ENCODE assay signal across 27 mouse cellular contexts in the genomic region with DNA sequence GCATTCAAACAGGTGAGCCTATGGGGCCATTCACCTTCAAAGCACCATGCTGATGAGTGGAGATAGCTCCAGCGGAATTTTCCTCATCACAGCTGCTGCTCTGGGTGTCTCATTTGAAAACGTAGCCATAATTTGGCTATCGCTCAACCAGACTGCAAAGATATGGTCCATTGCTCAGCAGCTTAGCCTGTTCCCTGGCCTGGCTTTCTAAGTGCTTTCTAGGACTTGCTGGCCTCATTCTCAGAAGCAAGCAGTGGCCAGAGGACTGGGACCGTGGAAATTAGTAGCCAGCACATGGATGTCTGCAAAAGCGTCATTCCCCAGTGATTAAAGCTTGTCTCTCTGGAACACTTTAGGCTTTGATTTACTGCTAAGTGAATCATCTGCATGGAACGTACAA. TPM values are rescaled to one million over a fixed set of nuclear protein-coding genes. Genes with fewer than 3 reads are reported as not detected.
DNase-seq lines count a peak whose midpoint lies in the region; ATAC-seq and TF ChIP-seq lines count a peak whose summit lies in the region.
"Had no signal": no experiment of that assay in that cellular context is flagged by ENCODE, and none has a peak within 500 bp of the region (broad histone marks: within the 10 kb centered on the region; RNA-seq: fewer than 3 reads in every experiment).

No protein-coding gene starts in this region.

- H3K9ac ChIP-seq in kidney, embryonic 16.5 days (replicated peaks; ENCODE audit: low read length), result no peak overlapping the region
- H3K9ac ChIP-seq: embryonic facial prominence, embryonic 15.5 days; forebrain, embryonic 12.5 days; forebrain, postnatal 0 days; heart, embryonic 15.5 days; hindbrain, embryonic 13.5 days; limb, embryonic 12.5 days; liver, embryonic 15.5 days; lung, embryonic 14.5 days had no signal

- CTCF ChIA-PET in Patski (lab: Charles Lee), result interaction anchor here (1.3 to 1.4 kb wide), 2 partner anchors 20 to 37 kb away, joined by 3 read pairs; no protein-coding TSS in a partner anchor

- no peak overlapping the region for H3K27ac ChIP-seq in kidney, embryonic 16.5 days (ENCODE audit: low read length)
- H3K27ac ChIP-seq: embryonic facial prominence, embryonic 10.5 days; embryonic facial prominence, embryonic 15.5 days; forebrain, embryonic 12.5 days; heart, embryonic 15.5 days; hindbrain, embryonic 13.5 days; layer of hippocampus, adult 2 months; left cerebral cortex, adult 2 months; limb, embryonic 12.5 days; liver, embryonic 15.5 days had no signal

- TF ChIP-seq CTCF in Patski (IDR thresholded peaks at IDR 0.05), result no peak

- DNase-seq in heart, adult 11 months, result peak; percentile 87
- DNase-seq in heart, postnatal 4 days, result no peak
- peak; percentile 23 to 57 for DNase-seq in kidney, adult 8-10 months
- DNase-seq in Patski (ENCODE audit: low read depth, low spot score), result peak; percentile 86
- DNase-seq in frontal cortex, postnatal 10 days (ENCODE audit: low spot score in 2 of 2), result no peak
- no peak for DNase-seq in frontal cortex, postnatal 36 days (ENCODE audit: low spot score in 2 of 2)
- DNase-seq: adrenal gland, postnatal 25 days; cerebellum, adult 18-20 months; cerebellum, postnatal 25 days; forebrain, postnatal 0 days; heart, postnatal 36 days; lung, embryonic 14.5 days; lung, postnatal 14 days; midbrain, embryonic 14.5 days; thymus, postnatal 4 days had no signal

- in situ Hi-C loops in Patski (cut with MboI; ENCODE audit: low pct_unique_long_range_greater_than_20kb), result no loop called here

- 66% methylated on average over 6 of the region's 6 CpGs for WGBS in kidney, embryonic 16.5 days

- no peak overlapping the region for H3K4me2 ChIP-seq in kidney, embryonic 16.5 days (replicated peaks; ENCODE audit: low read depth, low read length)
- H3K4me2 ChIP-seq: embryonic facial prominence, embryonic 15.5 days; forebrain, embryonic 12.5 days; heart, embryonic 15.5 days; hindbrain, embryonic 13.5 days; limb, embryonic 12.5 days; liver, embryonic 15.5 days; lung, embryonic 14.5 days had no signal

- H3K9me3 ChIP-seq in kidney, embryonic 16.5 days (ENCODE audit: low read length), result no peaks in the 10 kb centered on the region
- H3K9me3 ChIP-seq: embryonic facial prominence, embryonic 10.5 days; embryonic facial prominence, embryonic 15.5 days; forebrain, embryonic 12.5 days; heart, embryonic 15.5 days; hindbrain, embryonic 13.5 days; limb, embryonic 12.5 days; liver, embryonic 15.5 days had no signal

- POLR2A ChIA-PET in Patski (lab: Charles Lee), result interaction anchor here (0.6 kb wide), 1 partner anchor 39 kb away, joined by 3 read pairs; no protein-coding TSS in a partner anchor

- no peak overlapping the region for H3K4me3 ChIP-seq in kidney, embryonic 16.5 days (ENCODE audit: low read length)
- H3K4me3 ChIP-seq: embryonic facial prominence, embryonic 10.5 days; embryonic facial prominence, embryonic 15.5 days; forebrain, embryonic 12.5 days; heart, embryonic 15.5 days; hindbrain, embryonic 13.5 days; layer of hippocampus, adult 2 months; left cerebral cortex, adult 2 months; limb, embryonic 12.5 days; liver, embryonic 15.5 days had no signal

- no peaks in the 10 kb centered on the region for H3K4me1 ChIP-seq in kidney, embryonic 16.5 days (ENCODE audit: insufficient read depth, low read length)
- H3K4me1 ChIP-seq: embryonic facial prominence, embryonic 10.5 days; forebrain, embryonic 12.5 days; heart, embryonic 15.5 days; hindbrain, embryonic 13.5 days; limb, embryonic 12.5 days; liver, embryonic 15.5 days had no signal

- H3K27me3 ChIP-seq in kidney, embryonic 16.5 days (ENCODE audit: insufficient read depth, low read length), result no peaks in the 10 kb centered on the region
- H3K27me3 ChIP-seq in Patski, result no peaks in the 10 kb centered on the region
- H3K27me3 ChIP-seq: CH12.LX; embryonic facial prominence, embryonic 15.5 days; forebrain, embryonic 12.5 days; heart, embryonic 15.5 days; hindbrain, embryonic 13.5 days; limb, embryonic 12.5 days; liver, embryonic 15.5 days had no signal

- no peaks in the 10 kb centered on the region for H3K36me3 ChIP-seq in kidney, embryonic 16.5 days (ENCODE audit: insufficient read depth, low read length)
- H3K36me3 ChIP-seq: embryonic facial prominence, embryonic 10.5 days; embryonic facial prominence, embryonic 15.5 days; forebrain, embryonic 12.5 days; heart, embryonic 15.5 days; hindbrain, embryonic 13.5 days; limb, embryonic 12.5 days; liver, embryonic 15.5 days had no signal

- ATAC-seq in kidney, embryonic 16.5 days (ENCODE audit: low FRiP score, low TSS enrichment), result no peak
- peak; percentile 96 for ATAC-seq in Patski
- ATAC-seq: forebrain, postnatal 0 days; intestine, postnatal 0 days had no signal

RNA-seq across cellular contexts. Expression of a gene that starts 46.5 kb away (rescaled TPM):
- 10 to 100 TPM; 21.1 to 21.5 TPM for total RNA-seq in heart, postnatal 4 days (2021)
- polyA plus RNA-seq in kidney, embryonic 16.5 days (2015; fragmentation: Nextera tagmentation; extraction: Ambion mirVana), result 8.7 and 9.1 TPM in 2 replicates
- 31.6 TPM for polyA plus RNA-seq in Patski (2021)

Comparison
In these comparisons a context has a peak if more than half of its experiments do, and no peak if none do; other contexts are left out.
1. DNase-seq: peak in heart, adult 11 months (single experiment), kidney, adult 8-10 months (2 of 2) and Patski (single experiment); none in heart, postnatal 4 days (single experiment), frontal cortex, postnatal 10 days (0 of 2) and frontal cortex, postnatal 36 days (0 of 2).